Mouse (Mus musculus) colon, adult 2 months (tissue): Measurements from ENCODE around the gene Myo1g. TPM values are rescaled to one million over a fixed set of nuclear protein-coding genes. Genes with fewer than 3 reads are reported as not detected.

Source experiments
- polyA plus RNA-seq: library from polyadenylated mRNA; depleted of rRNA; stranded (reverse); fragments of >200 nt; gene quantifications from 2 replicates; pipeline ENCODE4 v1.2.3, GENCODE M21; 2012; rRNA removed

Gene Myo1g
- polyA plus RNA-seq, result 9.3 and 9.6 TPM in 2 replicates

GRCm38 (mm10) chr11:6520507-6521173 lies at the start of gene Myo1g:
Gene Myo1g, minus strand, starts transcription at chr11:6520965.

GRCm38 (mm10) chr11:6546205-6547013 lies 25.6 kb upstream of the Myo1g start, which contains the start of gene Ccm2:
Gene Ccm2, plus strand, starts transcription at chr11:6546887.

GRCm38 (mm10) chr11:6475867-6476484 lies 44.8 kb downstream of the Myo1g start, which contains the start of gene Purb:
Gene Purb, minus strand, starts transcription at chr11:6475917.

Other genes with a start within 250 kb of the Myo1g start
- gene Tmed4, start 246.1 kb downstream of the Myo1g start, polyA plus RNA-seq, result 70.2 and 91.4 TPM in 2 replicates
- gene Ogdh, start 229.3 kb downstream of the Myo1g start, polyA plus RNA-seq, result 156 and 160 TPM in 2 replicates
- gene Zmiz2, start 131.9 kb downstream of the Myo1g start, polyA plus RNA-seq, result 60.2 and 84.5 TPM in 2 replicates
- 308 and 324 TPM in 2 replicates for gene Ppia, start 105.5 kb downstream of the Myo1g start, polyA plus RNA-seq
- gene H2afv, start 76.5 kb downstream of the Myo1g start, polyA plus RNA-seq, result 50.9 and 59.6 TPM in 2 replicates
- gene Purb, start 45.0 kb downstream of the Myo1g start, polyA plus RNA-seq, result 10.4 and 10.8 TPM in 2 replicates
- gene Ccm2, start 25.9 kb upstream of the Myo1g start, polyA plus RNA-seq, result 76.0 and 76.2 TPM in 2 replicates
- 12.6 and 18.6 TPM in 2 replicates for gene Nacad, start 85.1 kb upstream of the Myo1g start, polyA plus RNA-seq
- 184 and 198 TPM in 2 replicates for gene Tbrg4, start 105.1 kb upstream of the Myo1g start, polyA plus RNA-seq
- not detected in 2 replicates for gene Wap, start 117.7 kb upstream of the Myo1g start, polyA plus RNA-seq
- 5.1 and 5.2 TPM in 2 replicates for gene Ramp3, start 137.6 kb upstream of the Myo1g start, polyA plus RNA-seq